Mouse (Mus musculus) C2C12 (cell line): ENCODE measurements around the gene Mettl7a2. TPM values are rescaled to one million over a fixed set of nuclear protein-coding genes. Genes with fewer than 3 reads are reported as not detected.
"Not testable (repeated sequence)": the region's sequence is repeated elsewhere in the genome, so short reads cannot be mapped to it uniquely, and the experiment has no call there.

Source experiments
- H3K27me3 ChIP-seq: one replicate; pipeline ENCODE4 v1.6.1; 2011; ENCODE audit not compliant: control insufficient read depth, insufficient read depth, insufficient read length
- H3K36me3 ChIP-seq: one replicate; pipeline ENCODE4 v1.6.1; 2011; ENCODE audit not compliant: control insufficient read depth, insufficient read depth
- H3K4me3 ChIP-seq: one replicate; pipeline ENCODE4 v1.5.1; 2011; ENCODE audit warnings: mild to moderate bottlenecking, control low read depth; ENCODE audit not compliant: poor library complexity, insufficient read depth, severe bottlenecking
- H3K79me2 ChIP-seq: one replicate; pipeline ENCODE4 v1.6.1; 2011; ENCODE audit not compliant: control insufficient read depth, insufficient read depth
- H3K79me3 ChIP-seq: one replicate; pipeline ENCODE4 v1.6.1; 2011; ENCODE audit warnings: low read depth, control low read depth
- H3ac ChIP-seq: one replicate; pipeline ENCODE3; 2011; ENCODE audit warnings: low read depth; ENCODE audit not compliant: control insufficient read depth, insufficient read length
- CEBPB ChIP-seq: IDR thresholded peaks from one replicate; pipeline ENCODE4 v1.6.1; 2011; ENCODE audit warnings: low read depth, mild to moderate bottlenecking, control low read depth, moderate library complexity
- CTCF ChIP-seq: IDR thresholded peaks from one replicate; pipeline ENCODE4 v1.5.1; 2011; ENCODE audit not compliant: control insufficient read depth, insufficient read depth, insufficient read length
- FOSL1 ChIP-seq: IDR thresholded peaks from one replicate; pipeline ENCODE4 v1.8.0; 2011; ENCODE audit warnings: mild to moderate bottlenecking, low read length; ENCODE audit not compliant: poor library complexity, insufficient read depth, severe bottlenecking
- MAX ChIP-seq: IDR thresholded peaks from one replicate; pipeline ENCODE4 v1.6.1; 2011; ENCODE audit warnings: mild to moderate bottlenecking, control low read depth
- MYOD1 ChIP-seq: IDR thresholded peaks from one replicate; pipeline ENCODE4 v1.6.1; 2011; ENCODE audit warnings: low read depth; ENCODE audit not compliant: control insufficient read depth, insufficient read length
- MYOG ChIP-seq: IDR thresholded peaks from one replicate; pipeline ENCODE4 v1.6.1; 2011; ENCODE audit not compliant: control insufficient read depth, insufficient read length; ENCODE audit errors: extremely low read depth
- USF1 ChIP-seq: IDR thresholded peaks from one replicate; pipeline ENCODE4 v1.6.1; 2011; ENCODE audit warnings: low read depth, mild to moderate bottlenecking, control low read depth, moderate library complexity
- polyA plus RNA-seq: library from polyadenylated mRNA; unstranded; fragments of >200 nt; fragmentation: generic; extraction: Trizol; gene quantifications from one replicate; pipeline ENCODE4 v1.2.1, GENCODE M21; 2012; ENCODE audit warnings: missing spikeins

Gene Mettl7a2
- polyA plus RNA-seq, 1 experiment, result not detected

DNA sequence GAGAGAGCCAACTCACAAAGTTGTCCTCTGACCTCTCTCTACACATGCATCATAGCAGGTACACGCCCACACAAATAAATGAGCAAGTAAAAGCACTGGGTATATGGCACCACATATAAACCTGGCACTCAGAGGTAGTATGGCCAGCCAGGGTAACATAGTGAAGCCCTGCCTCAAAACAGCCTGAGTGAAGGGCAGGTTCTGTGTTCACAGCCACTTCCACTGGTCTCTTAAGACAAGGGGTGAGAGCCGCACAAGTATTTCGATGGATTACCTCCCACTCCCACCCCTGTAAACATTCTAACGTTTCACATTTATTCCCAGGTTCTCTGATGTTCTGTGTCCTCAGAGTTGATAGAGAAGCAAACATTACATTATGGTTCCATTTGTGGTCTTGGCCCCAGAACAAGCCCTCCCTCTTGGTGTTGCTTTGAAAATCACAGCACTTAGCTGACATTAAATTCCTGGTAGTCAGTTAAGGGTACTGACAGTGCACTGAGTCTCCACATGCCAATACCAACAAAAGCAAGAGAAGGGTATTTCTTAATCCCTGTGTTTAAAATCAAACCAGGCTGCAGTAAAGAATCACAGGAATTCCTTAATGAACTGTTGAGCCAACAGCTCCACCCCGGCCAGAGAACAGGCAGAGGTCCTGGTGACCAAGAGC is 11.6 kb upstream of the Mettl7a2 start:
- not testable (repeated sequence) for H3K36me3 ChIP-seq, H3K4me3 ChIP-seq, H3K27me3 ChIP-seq, H3K79me2 ChIP-seq, H3K79me3 ChIP-seq, H3ac ChIP-seq

DNA sequence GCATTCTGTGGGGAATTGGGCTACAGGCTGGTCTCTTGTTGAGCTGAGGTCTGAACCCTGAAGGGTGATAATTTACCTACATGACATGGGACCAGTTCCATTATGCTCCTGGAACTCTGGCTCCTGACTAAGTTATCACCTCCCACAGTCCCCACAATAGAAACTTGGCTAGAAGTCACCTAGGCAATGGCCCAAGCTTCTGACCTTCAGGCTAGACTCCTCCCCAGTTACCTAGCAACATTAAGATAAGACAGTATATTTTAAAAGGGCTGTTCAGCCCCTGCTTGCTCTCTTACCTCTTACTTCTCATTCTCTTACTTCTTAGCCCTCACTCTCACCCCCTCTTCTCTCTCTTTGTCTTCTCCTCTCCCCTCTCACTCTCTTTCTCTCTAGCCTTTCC is 7.5 kb upstream of the Mettl7a2 start:
- no peaks in the 10 kb centered on the region for H3K79me3 ChIP-seq

DNA sequence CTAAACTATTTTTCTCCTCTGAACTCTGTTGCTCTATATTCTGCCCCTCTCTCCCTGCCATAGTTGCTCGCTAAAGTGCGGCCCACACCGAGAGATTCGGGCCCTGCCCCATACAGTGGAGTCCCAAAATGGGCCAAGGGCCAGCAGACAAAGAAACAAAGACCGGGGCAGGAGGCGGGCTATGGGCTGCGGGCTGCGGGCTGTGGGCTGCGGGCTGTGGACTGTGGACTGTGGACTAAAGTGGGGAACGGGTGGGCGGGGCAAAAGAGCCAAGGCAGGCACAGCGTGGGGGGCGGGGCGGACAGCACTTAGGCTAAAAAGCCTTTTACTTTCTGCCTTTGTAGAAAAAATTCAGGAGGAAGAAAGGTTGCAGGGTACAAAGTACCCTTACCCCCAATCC is 6.2 kb upstream of the Mettl7a2 start:
- H3K27me3 ChIP-seq, result peaks cover 4% of the 10 kb centered on the region
- H3K36me3 ChIP-seq, result no peaks in the 10 kb centered on the region
- TF ChIP-seq CEBPB, result no peak
- TF ChIP-seq MYOD1, result no peak
- no peak for TF ChIP-seq USF1
- no peak for TF ChIP-seq MAX
- no peak for TF ChIP-seq FOSL1
- TF ChIP-seq CTCF, result no peak
- TF ChIP-seq MYOG, result no peak
- no peaks in the 10 kb centered on the region for H3K79me3 ChIP-seq
- no peaks in the 10 kb centered on the region for H3K79me2 ChIP-seq
- H3ac ChIP-seq, result no peak overlapping the region
- H3K4me3 ChIP-seq, result no peak overlapping the region

More for the DNA sequence above, 7.5 kb upstream of the Mettl7a2 start:
- Histone ChIP-seq H3ac (no peak overlapping the region), H3K4me3 (no peak overlapping the region), H3K36me3 (no peaks in the 10 kb centered on the region), H3K79me2 (no peaks in the 10 kb centered on the region), H3K27me3 (peaks cover 4% of the 10 kb centered on the region)
- TF ChIP-seq MYOG (no peak), MYOD1 (no peak), CTCF (no peak), CEBPB (no peak), MAX (no peak), USF1 (no peak), FOSL1 (no peak)

DNA sequence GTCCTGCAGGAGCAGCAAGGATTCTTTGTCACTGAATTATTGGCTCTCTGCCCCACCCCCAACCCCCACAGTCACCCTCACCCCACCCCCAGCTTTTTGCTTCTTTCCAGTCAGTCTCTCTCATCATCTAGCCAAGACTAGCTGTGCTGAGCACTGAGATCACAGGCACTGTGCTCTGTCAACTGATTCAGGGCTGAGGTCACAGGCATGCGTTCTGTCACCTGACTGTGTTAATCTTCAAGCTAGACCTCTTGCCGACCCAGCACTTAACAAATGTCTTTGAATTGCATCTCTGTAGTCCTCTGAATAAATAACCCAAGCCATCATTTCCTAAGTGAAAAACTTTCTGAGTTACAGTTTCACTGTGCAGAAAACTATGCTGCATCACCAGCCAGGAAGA is 3.5 kb upstream of the Mettl7a2 start:
- Histone ChIP-seq H3K36me3 (no peaks in the 10 kb centered on the region), H3ac (no peak overlapping the region), H3K27me3 (peaks cover 4% of the 10 kb centered on the region), H3K79me3 (no peaks in the 10 kb centered on the region), H3K4me3 (no peak overlapping the region), H3K79me2 (no peaks in the 10 kb centered on the region)
- no peak for TF ChIP-seq MYOG
- no peak for TF ChIP-seq FOSL1
- no peak for TF ChIP-seq CTCF
- no peak for TF ChIP-seq CEBPB
- no peak for TF ChIP-seq MAX
- TF ChIP-seq MYOD1, result no peak

DNA sequence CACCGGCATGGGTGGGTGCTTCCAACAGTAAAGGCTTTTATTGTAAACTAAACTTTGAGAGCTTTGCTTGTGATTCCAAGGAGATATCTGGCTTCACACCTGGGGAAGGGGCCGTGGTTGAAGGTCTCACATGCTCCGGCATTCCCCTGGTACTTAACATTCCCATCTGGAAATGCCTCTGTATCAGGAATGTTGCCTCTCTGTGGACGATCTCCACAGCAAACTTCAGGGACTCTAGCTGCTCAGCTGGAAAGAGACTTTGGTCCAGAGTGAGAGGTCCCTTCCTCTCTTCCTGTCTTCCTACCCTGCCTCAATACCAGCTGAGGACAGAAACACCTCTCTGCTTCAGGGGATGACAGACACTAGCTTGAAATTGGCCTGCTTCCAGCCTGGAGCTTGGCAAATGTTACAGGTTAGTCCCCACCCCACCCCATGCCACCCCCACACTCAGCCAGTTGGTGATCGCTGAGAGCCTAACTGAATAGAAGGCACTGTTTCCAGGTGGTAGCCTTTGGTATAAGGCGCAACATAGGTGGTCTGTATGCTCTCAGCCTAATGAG is 1.4 kb upstream of the Mettl7a2 start:
- Histone ChIP-seq H3ac (no peak overlapping the region), H3K79me3 (no peaks in the 10 kb centered on the region), H3K36me3 (no peaks in the 10 kb centered on the region), H3K27me3 (peaks cover 4% of the 10 kb centered on the region), H3K4me3 (no peak overlapping the region), H3K79me2 (no peaks in the 10 kb centered on the region)
- TF ChIP-seq MYOD1 (no peak), FOSL1 (no peak), CTCF (no peak)

DNA sequence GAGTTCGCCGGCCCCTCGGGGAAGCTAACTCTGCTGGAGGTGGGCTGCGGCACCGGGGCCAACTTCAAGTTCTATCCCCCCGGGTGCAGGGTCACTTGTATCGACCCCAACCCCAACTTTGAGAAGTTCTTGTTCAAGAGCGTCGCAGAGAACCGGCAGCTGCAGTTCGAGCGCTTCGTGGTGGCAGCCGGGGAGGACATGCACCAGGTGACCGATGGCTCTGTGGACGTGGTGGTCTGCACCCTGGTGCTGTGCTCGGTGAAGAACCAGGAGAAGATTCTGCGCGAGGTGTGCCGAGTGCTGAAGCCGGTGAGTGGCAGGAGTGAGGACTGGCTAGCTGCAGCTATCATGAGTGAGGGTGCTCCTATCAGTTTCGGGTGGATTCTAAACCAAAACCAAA is 399 bp downstream of the Mettl7a2 start:
- H3K27me3 ChIP-seq, result peaks cover 11% of the 10 kb centered on the region
- not testable (repeated sequence) for H3K79me2 ChIP-seq, H3K4me3 ChIP-seq, H3ac ChIP-seq, H3K79me3 ChIP-seq, H3K36me3 ChIP-seq

DNA sequence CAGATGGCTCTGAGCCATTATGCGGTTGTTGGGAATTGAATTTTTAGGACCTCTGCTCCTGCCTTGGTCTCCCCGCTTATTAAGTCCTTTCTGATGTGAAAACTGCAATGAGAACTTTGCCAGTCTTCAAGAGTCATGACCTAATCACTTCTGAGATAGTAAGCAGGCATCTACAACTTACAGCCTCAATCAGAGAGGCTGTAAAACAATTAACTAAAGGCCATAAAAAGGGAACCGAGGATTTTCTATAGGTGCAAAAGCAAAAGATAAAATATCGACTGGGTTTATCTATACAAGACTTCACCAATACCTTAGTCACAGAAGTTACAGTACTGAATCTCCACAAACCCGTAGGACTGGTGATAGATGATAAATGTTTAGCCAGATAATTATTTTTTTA is 2.9 kb downstream of the Mettl7a2 start:
- H3ac ChIP-seq, result no peak overlapping the region
- no peak overlapping the region for H3K4me3 ChIP-seq
- H3K36me3 ChIP-seq, result no peaks in the 10 kb centered on the region
- no peaks in the 10 kb centered on the region for H3K79me2 ChIP-seq
- H3K27me3 ChIP-seq, result peaks cover 17% of the 10 kb centered on the region
- H3K79me3 ChIP-seq, result no peaks in the 10 kb centered on the region
- TF ChIP-seq CTCF, result no peak
- TF ChIP-seq FOSL1, result no peak
- TF ChIP-seq CEBPB, result no peak
- TF ChIP-seq USF1, result no peak
- TF ChIP-seq MYOD1, result no peak
